Mouse (Mus musculus) spleen, postnatal 10 days (tissue): Measurements from ENCODE around the gene Itih1.
A peak's percentile ranks its signal among the peaks of the same experiment; 100 is the strongest.

Experiments used
- DNase-seq, 2 experiments: peaks; one replicate each; pipeline ENCODE4 v3.0.0; 2021 to 2022; ENCODE audit warnings: low spot score in 2 of 2

Itih1 gene

DNA sequence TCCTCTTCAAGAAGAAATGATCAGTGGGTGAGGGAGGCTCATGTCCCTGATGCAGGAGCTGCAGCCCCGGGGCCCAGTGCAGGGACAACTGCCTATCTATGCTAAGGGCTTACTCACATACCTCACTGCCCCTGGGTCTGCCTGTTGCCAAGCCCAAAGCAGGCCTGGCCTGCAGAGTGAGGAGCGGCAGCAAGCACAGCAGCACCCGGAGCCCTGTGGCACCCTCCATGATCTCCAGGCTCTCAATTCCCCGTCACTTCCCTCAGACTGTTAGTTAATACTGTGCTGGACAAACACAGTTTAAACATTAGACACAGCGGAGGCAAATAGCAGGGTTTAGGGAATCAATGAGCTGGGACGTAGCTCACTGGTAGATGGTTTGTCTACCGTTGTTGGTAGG, at the start of gene Itih1:
Gene Itih1 (minus strand): TSS at position 252 of the 400 bp plus-strand sequence.
- DNase-seq: no peak

DNA sequence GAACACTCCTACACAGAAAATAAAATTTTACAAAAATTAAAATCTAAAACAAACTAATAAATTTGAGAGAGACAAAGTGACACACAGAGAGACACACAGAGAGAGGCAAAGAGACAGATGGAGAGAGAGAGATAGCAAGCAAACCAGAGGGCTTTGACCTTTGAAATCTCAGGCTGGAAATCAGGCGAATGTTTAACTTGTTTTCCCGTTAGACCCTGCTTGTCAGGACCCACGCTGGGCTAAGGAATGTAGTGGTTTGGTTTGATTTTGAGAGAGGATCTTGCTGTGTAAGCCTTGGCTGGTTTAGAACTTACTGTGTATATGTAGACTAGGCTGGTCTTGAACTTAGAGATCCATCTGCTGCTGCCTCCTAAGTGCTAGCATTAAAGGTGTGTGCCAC, 33.1 kb upstream of the Itih1 start:
- no peak for DNase-seq

DNA sequence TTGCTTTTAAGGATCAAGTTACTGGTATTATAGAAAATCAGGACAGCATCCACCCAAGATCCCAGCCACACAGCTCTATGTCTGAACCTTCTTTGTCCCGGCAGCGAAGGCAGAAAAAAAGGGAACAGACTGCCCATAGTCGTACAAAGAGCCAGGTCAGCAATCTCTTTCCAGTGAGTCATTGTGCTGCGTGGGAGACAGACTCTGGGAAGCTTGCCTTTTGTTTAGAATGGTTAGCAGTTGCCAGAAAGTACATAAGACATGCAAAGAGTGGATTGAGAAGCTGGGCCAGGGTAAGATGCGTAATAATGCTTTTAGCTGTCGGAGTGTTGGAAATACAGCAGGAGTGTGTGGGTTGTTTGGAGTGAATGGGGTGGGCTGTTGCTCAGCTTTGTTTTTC, 31.1 kb upstream of the Itih1 start:
- no peak for DNase-seq

GRCm38 (mm10) chr14:30960366-30960765, 17.3 kb upstream of the Itih1 start:
- DNase-seq: no peak

GRCm38 (mm10) chr14:30959031-30959430, 15.9 kb upstream of the Itih1 start:
- DNase-seq: peak in 1 of 2 experiments; percentile 25

DNA sequence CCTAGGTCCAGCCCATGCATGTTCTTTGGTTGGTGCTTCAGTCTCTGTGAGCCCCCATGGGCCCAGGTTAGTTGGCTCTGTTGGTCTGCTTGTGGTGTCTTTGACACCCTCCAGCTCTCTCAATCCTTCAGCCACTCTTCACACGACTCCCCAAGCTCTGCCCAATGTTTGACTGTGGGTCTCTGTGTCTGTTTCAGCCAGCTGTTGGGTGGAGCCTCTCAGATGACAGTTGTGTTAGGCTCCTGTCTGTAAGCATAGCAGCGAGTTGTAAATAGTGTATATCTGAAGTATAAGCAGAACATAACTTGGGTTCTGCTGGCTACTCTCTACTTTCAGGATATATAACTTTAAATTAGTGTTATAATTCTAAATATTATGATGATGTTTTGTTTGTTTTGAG, 15.4 kb upstream of the Itih1 start:
- peak; percentile 12 to 17 for DNase-seq

GRCm38 (mm10) chr14:30951154-30951825, 8.2 kb upstream of the Itih1 start, which contains the start of gene Nek4:
TSS of gene Nek4 (plus strand) at chr14:30951377.
- DNase-seq: peak; percentile 91 to 96

DNA sequence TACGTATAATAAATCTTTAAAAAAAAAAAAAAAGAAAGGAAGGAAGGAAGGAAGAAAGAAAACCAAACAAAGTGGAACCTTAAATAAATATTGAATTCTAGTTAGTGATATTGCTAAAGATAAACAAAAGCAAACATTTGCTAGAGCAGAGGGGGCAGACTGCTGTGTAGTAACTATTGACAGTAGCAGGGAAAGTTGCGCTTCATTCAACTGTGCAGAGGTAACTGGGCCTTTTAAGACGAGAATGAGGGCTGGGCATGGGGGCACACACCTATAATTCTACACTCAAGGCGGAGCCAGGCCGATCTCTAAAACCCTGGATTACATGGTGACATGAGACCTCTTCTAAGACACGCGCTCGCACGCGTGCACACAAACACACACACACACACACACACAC, 6.9 kb upstream of the Itih1 start:
- DNase-seq: no peak

GRCm38 (mm10) chr14:30944745-30945144, 1.7 kb upstream of the Itih1 start:
- DNase-seq: no peak

DNA sequence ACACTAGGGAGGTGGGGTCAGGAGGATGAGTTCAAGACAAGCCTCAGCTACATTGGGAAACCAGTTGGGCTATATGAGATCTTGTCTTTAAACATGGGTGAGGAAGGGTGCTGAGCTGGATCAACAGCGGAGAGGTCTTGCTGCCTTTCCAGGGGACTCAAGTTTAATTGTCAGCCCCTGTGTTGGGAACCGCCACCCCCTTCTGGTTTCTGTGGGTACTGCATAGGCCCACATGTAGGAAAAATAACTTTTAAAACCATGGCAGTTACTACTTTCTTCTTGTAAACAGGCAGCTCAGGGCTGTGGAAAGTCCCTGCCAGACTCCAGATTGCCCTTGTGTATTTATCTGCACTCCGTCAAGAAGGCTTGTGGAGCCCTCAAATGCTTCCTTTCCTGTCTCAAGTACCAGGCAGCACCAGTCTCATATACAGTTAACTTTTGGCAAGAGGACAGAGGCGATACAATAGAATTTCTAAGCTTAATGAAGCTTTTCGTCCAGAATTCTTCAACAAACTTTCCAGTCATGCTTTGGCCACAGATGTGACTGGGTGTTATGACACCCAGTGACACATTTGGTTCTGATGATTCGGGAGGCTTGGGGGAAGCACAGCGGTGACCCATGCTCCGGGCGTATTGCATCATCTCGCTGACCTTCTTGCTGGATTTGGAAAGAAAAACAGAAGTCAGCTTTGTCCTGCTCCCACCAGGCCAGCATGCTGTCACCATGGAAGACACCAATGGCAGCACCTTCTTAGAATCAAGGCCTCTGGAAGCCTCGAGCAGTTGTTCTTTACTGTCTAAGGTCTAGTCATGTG, 978 bp upstream of the Itih1 start:
- peak; percentile 53 to 78 for DNase-seq

GRCm38 (mm10) chr14:30942254-30942653, 835 bp downstream of the Itih1 start:
- DNase-seq: no peak

DNA sequence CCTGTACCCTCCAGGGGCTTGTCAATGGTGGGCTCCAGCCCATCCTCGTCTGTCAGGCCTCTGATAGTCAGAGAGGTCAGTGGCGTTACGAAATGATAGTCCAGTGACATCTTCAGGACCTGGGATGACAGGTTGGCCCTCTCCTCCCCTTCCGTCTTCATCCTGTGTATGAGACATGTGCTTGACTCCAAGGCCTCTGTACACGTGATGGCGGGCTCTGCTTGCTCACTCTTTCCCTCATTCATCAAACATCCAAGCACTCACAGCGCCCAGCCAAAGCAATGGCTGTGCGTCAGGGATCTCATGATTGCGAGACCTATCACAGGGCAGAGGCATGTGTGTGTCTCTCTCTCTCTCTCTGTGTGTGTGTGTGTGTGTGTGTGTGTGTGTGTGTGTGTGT, 9.7 kb downstream of the Itih1 start:
- no peak for DNase-seq

GRCm38 (mm10) chr14:30930386-30930785, 12.7 kb downstream of the Itih1 start:
- DNase-seq: no peak

GRCm38 (mm10) chr14:30925492-30925891, 17.6 kb downstream of the Itih1 start:
- no peak for DNase-seq

GRCm38 (mm10) chr14:30923375-30924105, 19.5 kb downstream of the Itih1 start, which contains the start of gene Itih3:
TSS of gene Itih3 (minus strand) at chr14:30923760.
- no peak for DNase-seq

GRCm38 (mm10) chr14:30922053-30922670, 20.9 kb downstream of the Itih1 start:
- DNase-seq: no peak

DNA sequence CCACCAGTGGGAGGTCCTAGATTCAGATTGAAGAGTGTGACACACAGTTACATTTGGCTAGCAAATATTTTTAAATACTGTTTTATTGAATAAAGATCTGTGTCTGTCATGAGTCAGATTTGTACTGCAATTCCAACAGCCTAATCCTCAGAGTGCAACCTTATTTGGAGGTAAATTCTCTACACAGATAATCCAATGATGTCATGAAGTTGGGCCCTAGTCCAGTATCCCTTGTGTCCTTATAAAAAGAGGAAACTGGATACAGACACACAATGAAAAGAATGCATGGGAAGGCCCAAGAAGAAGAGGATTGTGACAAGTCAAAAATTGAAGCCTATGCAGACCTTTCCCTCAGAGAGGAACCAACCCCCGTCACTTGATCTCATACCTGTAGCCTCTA, 26.6 kb downstream of the Itih1 start:
- no peak for DNase-seq

- no peak for DNase-seq
These were observed 29.7 kb downstream of the Itih1 start for GRCm38 (mm10) chr14:30913404-30913803.

- DNase-seq: no peak
These were observed 30.4 kb downstream of the Itih1 start for GRCm38 (mm10) chr14:30912641-30913040.

DNA sequence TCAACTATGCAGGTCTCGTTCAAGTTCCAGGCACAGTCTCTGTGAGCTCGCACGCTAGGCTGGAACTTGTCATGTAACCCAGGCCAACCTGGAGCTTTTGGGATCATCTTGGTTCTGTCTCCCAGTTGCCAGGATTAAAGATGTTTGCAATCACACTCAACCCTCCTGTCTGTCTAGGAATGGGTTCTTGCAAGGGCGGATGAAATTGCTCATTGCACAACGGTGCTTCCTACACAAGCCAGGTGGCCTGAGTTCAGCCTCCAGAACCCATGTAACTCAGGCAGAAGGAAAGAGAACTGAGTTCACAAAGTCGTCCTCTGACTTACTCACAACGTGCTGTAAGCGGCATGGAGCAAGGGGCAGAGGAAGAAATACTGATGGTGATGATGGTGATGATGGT, 31.9 kb downstream of the Itih1 start:
- no peak for DNase-seq

- peak in 1 of 2 experiments; percentile 42 for DNase-seq
These were observed 35.2 kb downstream of the Itih1 start for GRCm38 (mm10) chr14:30907814-30908265.

- no peak for DNase-seq
These were observed 37.1 kb downstream of the Itih1 start for GRCm38 (mm10) chr14:30906001-30906400.
